ENCODE assay signal across 23 mouse cellular contexts in genomic region chr16:30560601-30561000, GRCm38 (mm10).
"Had no signal": no experiment of that assay in that cellular context is flagged by ENCODE, and none has a peak within 500 bp of the region (broad histone marks: within the 10 kb centered on the region; RNA-seq: fewer than 3 reads in every experiment).

No protein-coding gene starts in this region.

- DNase-seq: forebrain, postnatal 0 days; gastrocnemius, postnatal 14 days; gastrocnemius, postnatal 36 days; heart, adult 11 months; heart, postnatal 14 days; kidney, adult 11 months; kidney, adult 8-10 months; kidney, postnatal 10 days; kidney, postnatal 25 days; layer of hippocampus, adult 9-11 months; layer of hippocampus, postnatal 36 days; left cerebral cortex, postnatal 4 days had no signal

- H3K4me1 ChIP-seq: hindbrain, embryonic 13.5 days; hindbrain, embryonic 15.5 days; kidney, embryonic 15.5 days; limb, embryonic 13.5 days; limb, embryonic 15.5 days had no signal

- ATAC-seq: forebrain, postnatal 0 days; hindbrain, postnatal 0 days; intestine, embryonic 16.5 days; liver, embryonic 12.5 days had no signal

- H3K4me3 ChIP-seq: heart, embryonic 10.5 days; heart, embryonic 12.5 days; hindbrain, embryonic 13.5 days; hindbrain, embryonic 15.5 days; kidney, embryonic 15.5 days; limb, embryonic 13.5 days; limb, embryonic 15.5 days; liver, embryonic 12.5 days had no signal

- H3K27ac ChIP-seq: hindbrain, embryonic 13.5 days; hindbrain, embryonic 15.5 days; hindbrain, postnatal 0 days; kidney, embryonic 15.5 days; limb, embryonic 13.5 days; limb, embryonic 15.5 days; liver, embryonic 12.5 days; liver, embryonic 14.5 days had no signal

- H3K4me2 ChIP-seq: heart, embryonic 12.5 days; hindbrain, embryonic 13.5 days; hindbrain, embryonic 15.5 days; kidney, embryonic 15.5 days; limb, embryonic 13.5 days; limb, embryonic 15.5 days; liver, embryonic 12.5 days had no signal

- H3K9ac ChIP-seq: forebrain, postnatal 0 days; heart, embryonic 12.5 days; hindbrain, embryonic 13.5 days; hindbrain, embryonic 15.5 days; kidney, embryonic 15.5 days; limb, embryonic 13.5 days; limb, embryonic 15.5 days; liver, embryonic 12.5 days; liver, embryonic 14.5 days had no signal

- H3K9me3 ChIP-seq: hindbrain, embryonic 15.5 days; liver, embryonic 12.5 days had no signal

- H3K27me3 ChIP-seq: heart, embryonic 12.5 days; hindbrain, embryonic 13.5 days; hindbrain, embryonic 15.5 days; kidney, embryonic 15.5 days; limb, embryonic 13.5 days; limb, embryonic 15.5 days; liver, embryonic 12.5 days had no signal
